Mouse (Mus musculus) embryonic facial prominence, embryonic 14.5 days (tissue): ENCODE measurements at regions not wholly inside any gene's neighbourhood (a gene's known extent, or its start where the extent isn't known, plus 50 kb on each side); places are given as distances from the start of the nearest gene placed in this dataset.

Source experiments
- ATAC-seq: fragments of 200-750 bp; cut with Nextera tagmentation; 2 replicates; pipeline ENCODE4 v1.8.0; 2017; ENCODE audit warnings: low read depth, moderate number of reproducible peaks, moderate TSS enrichment
- DNase-seq: peaks from one replicate; pipeline ENCODE4 v3.0.0-alpha.2; 2015; ENCODE audit warnings: low spot score
- H3K27ac ChIP-seq: fragments of 300-500 bp; sonication (generic); replicated peaks from 2 replicates; pipeline ENCODE4 v1.5.1; 2014; ENCODE audit warnings: low read depth, mild to moderate bottlenecking, low read length, moderate library complexity
- H3K27me3 ChIP-seq: fragments of 300-500 bp; sonication (generic); replicated peaks from 2 replicates; pipeline ENCODE4 v1.6.1; 2014; ENCODE audit warnings: low read length; ENCODE audit not compliant: control insufficient read depth, insufficient read depth
- H3K36me3 ChIP-seq: fragments of 300-500 bp; sonication (generic); 2 replicates; pipeline ENCODE4 v1.6.1; 2014; ENCODE audit warnings: low read length, mixed read lengths; ENCODE audit not compliant: control insufficient read depth, insufficient read depth
- H3K4me1 ChIP-seq: fragments of 300-500 bp; sonication (generic); 2 replicates; pipeline ENCODE4 v1.6.1; 2014; ENCODE audit warnings: antibody characterized with exemption, low read length; ENCODE audit not compliant: control insufficient read depth, insufficient read depth
- H3K4me2 ChIP-seq: fragments of 300-500 bp; sonication (generic); 2 replicates; pipeline ENCODE4 v1.6.1; 2014; ENCODE audit warnings: low read depth, mild to moderate bottlenecking, low read length, moderate library complexity, mixed read lengths
- H3K4me3 ChIP-seq: fragments of 300-500 bp; sonication (generic); 2 replicates; pipeline ENCODE4 v1.5.1; 2014; ENCODE audit warnings: low read depth, mild to moderate bottlenecking, low read length
- H3K9ac ChIP-seq: fragments of 300-500 bp; sonication (generic); 2 replicates; pipeline ENCODE4 v1.6.1; 2014; ENCODE audit warnings: low read depth, mild to moderate bottlenecking, low read length, moderate library complexity, mixed read lengths
- H3K9me3 ChIP-seq: fragments of 300-500 bp; sonication (generic); 2 replicates; pipeline ENCODE4 v1.6.1; 2016; ENCODE audit warnings: low read length; ENCODE audit not compliant: control insufficient read depth
- WGBS: fragments of 180-500 bp; shearing (Covaris S2); extraction: QIAGEN DNeasy Blood & Tissue Kit; methylation state at CpG from one replicate; pipeline ENCODE4 v1.1.7; 2014; 5-methylcytosine and 5-hydroxymethylcytosine counted together

DNA sequence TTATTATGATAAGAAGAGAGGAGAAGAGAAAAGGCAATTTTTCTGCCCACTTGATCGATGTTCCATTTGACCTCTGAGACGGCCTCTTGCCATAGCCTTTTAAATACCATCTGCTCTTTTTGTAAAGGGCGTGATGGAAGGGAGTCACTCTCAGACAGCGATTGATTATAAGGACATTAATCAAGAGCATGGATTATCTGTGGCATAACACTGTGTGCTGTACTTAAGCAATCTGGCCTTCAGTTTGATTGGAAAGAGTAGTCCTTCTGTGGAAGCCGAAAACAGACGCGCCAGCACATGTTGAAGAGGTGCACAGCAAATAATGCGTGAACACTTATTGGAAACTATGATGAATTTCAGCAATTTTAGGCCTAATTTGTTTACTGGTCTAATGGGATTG lies 685.4 kb upstream of the Robo1 start:
- no peaks in the 10 kb centered on the region for H3K27me3 ChIP-seq
- DNase-seq (no peak), ATAC-seq (no peak)
- no peak overlapping the region for H3K9ac ChIP-seq
- H3K4me2 ChIP-seq, result no peak overlapping the region
- no peak overlapping the region for H3K4me3 ChIP-seq
- WGBS, result 84% methylated on average over 8 of the region's 8 CpGs
- H3K4me1 ChIP-seq, result no peaks in the 10 kb centered on the region
- no peaks in the 10 kb centered on the region for H3K9me3 ChIP-seq
- H3K36me3 ChIP-seq, result no peaks in the 10 kb centered on the region
- no peak overlapping the region for H3K27ac ChIP-seq

DNA sequence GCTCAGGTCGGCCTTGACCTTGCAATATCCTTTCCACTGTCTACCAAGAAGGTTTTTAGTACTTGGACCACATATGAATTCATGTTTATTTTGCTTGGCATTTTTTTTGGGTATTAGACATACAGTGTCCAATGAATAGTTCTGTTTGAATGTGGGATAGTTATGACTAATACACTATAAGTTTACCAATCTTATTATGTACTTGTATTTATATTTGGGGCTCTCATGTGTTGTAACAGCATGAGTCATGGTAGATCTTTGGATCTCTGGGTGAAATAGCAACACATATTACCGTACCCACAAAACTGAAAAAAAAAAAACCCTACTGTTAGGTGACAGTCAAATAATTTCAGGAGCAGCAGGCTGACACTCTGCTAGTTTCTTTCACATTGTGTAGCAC lies 667.7 kb upstream of the Robo1 start:
- Histone ChIP-seq H3K36me3 (no peaks in the 10 kb centered on the region), H3K27ac (no peak overlapping the region), H3K9ac (no peak overlapping the region), H3K4me2 (no peak overlapping the region), H3K4me1 (no peaks in the 10 kb centered on the region), H3K9me3 (no peaks in the 10 kb centered on the region), H3K27me3 (no peaks in the 10 kb centered on the region), H3K4me3 (no peak overlapping the region)
- 76% methylated on average over 2 of the region's 2 CpGs for WGBS
- ATAC-seq (no peak), DNase-seq (no peak)

DNA sequence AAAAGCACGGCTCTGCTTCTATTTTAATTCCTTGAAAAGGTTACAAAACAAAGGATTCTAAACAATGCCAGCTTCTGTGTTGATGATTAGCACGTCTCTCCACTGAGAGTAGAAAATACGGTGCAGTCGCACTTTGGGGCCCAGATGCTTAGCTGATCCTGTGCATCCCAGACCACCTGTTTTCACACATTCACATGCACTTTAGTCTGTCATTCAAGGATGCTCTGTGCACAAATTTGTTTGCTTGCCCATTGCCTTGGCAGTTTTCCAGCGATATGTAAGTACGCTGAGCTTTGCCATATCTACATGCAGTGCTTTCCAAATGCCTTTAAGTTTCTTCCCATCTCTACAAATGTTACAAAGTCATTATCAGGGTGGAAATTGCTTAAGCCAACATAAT lies 664.9 kb upstream of the Robo1 start:
- H3K9ac ChIP-seq, result no peak overlapping the region
- ATAC-seq (no peak), DNase-seq (peak; percentile 58)
- no peaks in the 10 kb centered on the region for H3K9me3 ChIP-seq
- no peaks in the 10 kb centered on the region for H3K36me3 ChIP-seq
- H3K27me3 ChIP-seq, result no peaks in the 10 kb centered on the region
- no peak overlapping the region for H3K4me3 ChIP-seq
- H3K4me1 ChIP-seq, result no peaks in the 10 kb centered on the region
- 61% methylated on average over 6 of the region's 6 CpGs for WGBS
- H3K27ac ChIP-seq, result no peak overlapping the region
- no peak overlapping the region for H3K4me2 ChIP-seq

DNA sequence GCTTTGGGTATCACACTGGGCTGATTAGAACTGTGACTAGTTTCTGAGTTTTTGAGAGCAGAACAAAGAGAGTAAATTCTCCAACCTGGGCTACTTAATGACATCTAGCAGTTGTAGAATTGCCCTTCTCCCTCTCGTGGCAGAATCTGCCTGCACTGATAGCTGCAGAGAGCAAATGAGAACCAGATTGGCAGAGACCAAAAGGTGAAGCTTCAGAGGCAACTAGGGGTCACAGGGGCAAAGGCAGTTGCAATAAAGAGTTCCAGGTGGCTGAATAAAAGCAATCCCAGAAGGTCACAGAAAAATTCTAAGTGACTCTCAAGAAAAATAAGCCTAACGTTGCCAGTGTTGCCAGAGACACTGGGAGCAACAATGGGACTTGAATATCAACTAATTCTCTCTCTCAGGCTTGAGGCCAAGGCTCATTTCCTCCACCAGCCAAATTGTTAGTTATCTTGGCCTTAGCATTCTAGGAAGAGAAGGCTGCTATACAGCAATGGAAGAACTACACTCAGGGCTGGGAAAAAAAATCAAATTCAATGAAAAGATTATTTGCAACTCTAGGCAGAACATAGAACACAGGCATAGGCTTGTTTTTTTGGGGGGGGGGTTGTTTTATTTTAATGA lies 629.9 kb upstream of the Robo1 start:
- Histone ChIP-seq H3K27ac (no peak overlapping the region), H3K27me3 (no peaks in the 10 kb centered on the region), H3K4me3 (no peak overlapping the region), H3K4me1 (no peaks in the 10 kb centered on the region), H3K9me3 (no peaks in the 10 kb centered on the region), H3K36me3 (no peaks in the 10 kb centered on the region), H3K4me2 (no peak overlapping the region), H3K9ac (no peak overlapping the region)
- 9% methylated on average over 2 of the region's 2 CpGs for WGBS
- peak; percentile 8 for DNase-seq
- no peak for ATAC-seq

DNA sequence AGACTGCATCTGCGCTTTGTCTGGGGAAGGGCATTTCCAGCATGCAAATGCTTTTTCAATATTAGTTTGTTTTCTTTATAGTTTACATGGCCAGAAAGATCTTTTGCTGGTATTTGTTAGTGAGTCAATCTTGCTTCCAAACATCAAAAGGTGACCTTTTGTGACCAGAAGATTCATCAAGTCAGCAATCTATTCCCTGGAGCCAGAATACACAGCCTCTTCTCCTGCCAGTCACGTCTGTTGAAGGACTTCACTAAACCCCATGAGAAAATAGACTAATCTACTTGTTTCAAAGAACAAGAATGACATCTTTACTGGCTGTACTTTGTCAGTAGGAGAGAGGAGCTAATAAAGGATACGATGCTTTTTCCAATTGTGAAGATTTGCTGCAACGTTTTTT lies 614.6 kb upstream of the Robo1 start:
- Histone ChIP-seq H3K4me1 (no peaks in the 10 kb centered on the region), H3K9ac (no peak overlapping the region), H3K9me3 (no peaks in the 10 kb centered on the region), H3K27me3 (no peaks in the 10 kb centered on the region), H3K4me2 (no peak overlapping the region), H3K27ac (no peak overlapping the region), H3K4me3 (no peak overlapping the region), H3K36me3 (no peaks in the 10 kb centered on the region)
- no peak for DNase-seq
- WGBS, result 30% methylated on average over 4 of the region's 4 CpGs
- ATAC-seq, result no peak

DNA sequence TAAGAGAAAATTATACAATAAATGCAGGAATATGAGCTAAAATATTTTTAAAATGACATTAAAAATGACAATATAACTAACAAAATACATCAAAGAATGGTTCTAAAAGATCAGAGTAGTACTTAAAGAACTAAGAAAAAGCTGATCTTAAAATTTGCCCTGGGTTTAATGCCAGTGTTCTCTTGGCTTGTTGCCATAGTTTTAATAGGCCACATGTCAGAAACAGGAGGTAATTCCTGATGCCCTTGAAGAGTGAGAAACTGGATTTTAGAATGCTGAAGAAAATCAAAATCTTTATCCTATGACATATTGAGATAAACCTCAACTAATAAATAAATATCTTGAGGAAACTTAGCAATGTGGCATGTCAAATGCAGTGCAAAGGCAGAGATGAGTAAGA lies 602.3 kb upstream of the Robo1 start:
- ATAC-seq (no peak), DNase-seq (no peak)
- Histone ChIP-seq H3K9me3 (no peaks in the 10 kb centered on the region), H3K36me3 (no peaks in the 10 kb centered on the region), H3K27me3 (no peaks in the 10 kb centered on the region), H3K4me2 (no peak overlapping the region), H3K4me1 (no peaks in the 10 kb centered on the region), H3K9ac (no peak overlapping the region), H3K4me3 (no peak overlapping the region), H3K27ac (no peak overlapping the region)

DNA sequence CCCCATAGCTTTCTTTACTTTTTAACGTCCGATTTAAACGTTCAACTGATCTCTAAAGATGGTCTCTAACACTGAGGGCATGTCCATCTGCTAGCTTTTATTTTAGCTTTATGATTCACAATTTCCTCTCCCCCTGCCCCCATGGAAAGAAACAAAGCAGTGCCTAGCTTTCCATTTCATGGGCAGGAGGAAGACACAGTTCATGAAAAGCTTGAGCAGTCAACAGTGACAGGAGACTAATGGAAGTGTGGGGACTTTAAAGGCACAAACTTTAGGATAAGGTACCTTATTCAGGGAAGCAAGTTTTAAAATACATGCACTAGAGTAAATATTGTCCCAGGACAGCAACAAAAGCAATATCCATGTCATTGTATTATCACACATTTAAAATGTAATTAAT lies 598.4 kb upstream of the Robo1 start:
- H3K4me1 ChIP-seq, result no peaks in the 10 kb centered on the region
- H3K36me3 ChIP-seq, result no peaks in the 10 kb centered on the region
- ATAC-seq, result no peak
- no peak overlapping the region for H3K4me3 ChIP-seq
- no peak overlapping the region for H3K4me2 ChIP-seq
- WGBS, result 88% methylated on average over 3 of the region's 3 CpGs
- no peak for DNase-seq
- H3K9me3 ChIP-seq, result no peaks in the 10 kb centered on the region
- no peak overlapping the region for H3K9ac ChIP-seq
- no peak overlapping the region for H3K27ac ChIP-seq
- H3K27me3 ChIP-seq, result no peaks in the 10 kb centered on the region

DNA sequence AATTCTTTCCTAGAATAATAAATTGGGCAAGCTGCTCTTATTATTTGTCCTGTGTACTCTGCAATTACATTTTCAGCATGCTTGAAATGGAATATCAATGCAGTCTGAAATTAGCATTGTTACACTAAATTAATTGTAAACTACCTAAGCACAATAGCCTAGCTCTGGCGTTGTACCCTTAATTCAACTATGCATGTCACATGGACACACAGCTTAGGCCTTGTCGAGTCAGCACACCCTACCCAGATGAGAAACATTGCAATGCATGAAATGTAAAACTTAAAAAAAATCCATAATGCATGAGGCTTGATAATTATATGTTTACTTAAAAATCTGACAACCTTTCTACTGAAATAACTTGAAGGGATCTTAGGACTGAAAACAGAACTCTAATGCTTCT lies 596.2 kb upstream of the Robo1 start:
- Histone ChIP-seq H3K9ac (no peak overlapping the region), H3K4me1 (no peaks in the 10 kb centered on the region), H3K36me3 (no peaks in the 10 kb centered on the region), H3K27me3 (no peaks in the 10 kb centered on the region), H3K4me2 (no peak overlapping the region), H3K9me3 (no peaks in the 10 kb centered on the region), H3K27ac (no peak overlapping the region), H3K4me3 (no peak overlapping the region)
- ATAC-seq (no peak), DNase-seq (no peak)
- 75% methylated on average over 2 of the region's 2 CpGs for WGBS

DNA sequence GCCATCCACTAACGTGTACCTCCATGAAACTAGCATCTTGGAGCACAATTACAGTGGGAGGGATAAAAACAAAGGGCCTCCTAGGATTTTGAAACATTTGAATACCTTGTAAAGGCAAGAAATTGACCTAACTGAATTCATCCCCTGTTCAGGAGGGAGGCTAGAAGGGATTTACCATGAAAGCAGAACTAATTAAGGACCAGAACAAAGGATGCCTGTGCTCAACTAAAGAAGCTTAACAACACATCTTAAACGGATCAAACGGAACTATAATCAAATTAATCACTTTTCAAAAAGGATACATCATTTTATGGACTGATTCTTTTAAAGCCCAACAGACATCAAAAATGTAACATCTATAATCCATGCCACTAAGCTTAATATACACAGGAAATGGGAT lies 590.9 kb upstream of the Robo1 start:
- H3K4me1 ChIP-seq, result no peaks in the 10 kb centered on the region
- no peak overlapping the region for H3K4me2 ChIP-seq
- H3K4me3 ChIP-seq, result no peak overlapping the region
- no peaks in the 10 kb centered on the region for H3K27me3 ChIP-seq
- H3K9ac ChIP-seq, result no peak overlapping the region
- H3K27ac ChIP-seq, result no peak overlapping the region
- H3K36me3 ChIP-seq, result no peaks in the 10 kb centered on the region
- 26% methylated on average over 3 of the region's 3 CpGs for WGBS
- ATAC-seq (no peak), DNase-seq (no peak)
- no peaks in the 10 kb centered on the region for H3K9me3 ChIP-seq
